Mouse (Mus musculus) ovary, adult 18-20 months (tissue): ENCODE measurements around the gene Pkn3.
A peak's percentile ranks its signal among the peaks of the same experiment; 100 is the strongest.
"Not testable (repeated sequence)": the region's sequence is repeated elsewhere in the genome, so short reads cannot be mapped to it uniquely, and the experiment has no call there.

Source experiments
- DNase-seq: peaks from one replicate; pipeline ENCODE4 v3.0.0; 2022; ENCODE audit warnings: low spot score, mixed read lengths

Gene Pkn3

GRCm38 (mm10) chr2:30095882-30096527, 18.5 kb downstream of the Pkn3 start:
- DNase-seq: no peak

- no peak for DNase-seq
Measured at GRCm38 (mm10) chr2:30100214-30100613, 22.7 kb downstream of the Pkn3 start.

GRCm38 (mm10) chr2:30106364-30106763, 28.9 kb downstream of the Pkn3 start:
- DNase-seq: no peak

- DNase-seq: no peak
Measured at GRCm38 (mm10) chr2:30107646-30108045, 30.2 kb downstream of the Pkn3 start.

- DNase-seq: no peak
Measured at GRCm38 (mm10) chr2:30108260-30108659, 30.8 kb downstream of the Pkn3 start.

- no peak for DNase-seq
Measured at GRCm38 (mm10) chr2:30111500-30111899, 34.0 kb downstream of the Pkn3 start.

GRCm38 (mm10) chr2:30112564-30112963, 35.1 kb downstream of the Pkn3 start:
- no peak for DNase-seq

GRCm38 (mm10) chr2:30119641-30120051, 42.2 kb downstream of the Pkn3 start:
- no peak for DNase-seq

- no peak for DNase-seq
Measured at GRCm38 (mm10) chr2:30120269-30120668, 42.8 kb downstream of the Pkn3 start.

GRCm38 (mm10) chr2:30122766-30123165, 45.3 kb downstream of the Pkn3 start:
- DNase-seq: no peak

GRCm38 (mm10) chr2:30123729-30124471, 46.4 kb downstream of the Pkn3 start:
- no peak for DNase-seq

- DNase-seq: peak; percentile 93
Measured at GRCm38 (mm10) chr2:30124472-30125274, 47.2 kb downstream of the Pkn3 start, which contains the start of gene Zer1. TSS of gene Zer1 (minus strand) at chr2:30124585.

- DNase-seq: no peak
Measured at GRCm38 (mm10) chr2:30128789-30129188, 51.3 kb downstream of the Pkn3 start.

- DNase-seq: no peak
Measured at GRCm38 (mm10) chr2:30130156-30130555, 52.7 kb downstream of the Pkn3 start.

GRCm38 (mm10) chr2:30131240-30131639, 53.8 kb downstream of the Pkn3 start:
- DNase-seq: not testable (repeated sequence)

GRCm38 (mm10) chr2:30132801-30133612, 55.5 kb downstream of the Pkn3 start:
- no peak for DNase-seq

- peak; percentile 94 for DNase-seq
Measured at GRCm38 (mm10) chr2:30133613-30134377, 56.3 kb downstream of the Pkn3 start, which contains the start of gene Tbc1d13. TSS of gene Tbc1d13 (plus strand) at chr2:30133746.

GRCm38 (mm10) chr2:30134378-30134711, 56.9 kb downstream of the Pkn3 start:
- DNase-seq: no peak

GRCm38 (mm10) chr2:30134928-30135620, 57.6 kb downstream of the Pkn3 start:
- no peak for DNase-seq

GRCm38 (mm10) chr2:30136458-30136857, 59.0 kb downstream of the Pkn3 start:
- no peak for DNase-seq
